Mouse (Mus musculus): ENCODE measurements around the gene Tube1.

DNA sequence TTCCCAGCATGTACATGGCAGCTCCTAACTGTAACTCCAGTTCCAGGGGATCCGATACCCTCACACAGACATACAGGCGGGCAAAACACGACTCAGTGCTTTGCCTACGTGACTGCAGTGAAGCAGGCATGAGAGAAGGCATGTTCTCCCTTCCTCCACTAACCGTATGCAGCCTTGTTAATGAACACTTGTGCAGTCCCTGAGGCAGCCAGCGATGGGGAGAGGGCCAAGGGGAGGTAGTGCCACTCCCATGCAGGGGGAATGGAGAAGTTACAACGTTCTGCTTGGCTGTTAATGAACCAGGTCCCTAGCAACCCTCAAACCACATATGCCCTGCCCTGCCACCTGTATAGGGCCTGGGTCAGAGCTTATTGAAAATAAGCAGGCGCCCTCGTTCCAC, 35.9 kb downstream of the Tube1 start:
- TF ChIP-seq POLR2A (IDR thresholded peaks at IDR 0.05; ENCODE audit: extremely low read depth, insufficient read depth, low read length): no peak
- TF ChIP-seq CTCF (IDR thresholded peaks at IDR 0.05; ENCODE audit: low read depth, low read length): no peak

Measured in liver, adult 2 months (tissue).